In the genomic region with DNA sequence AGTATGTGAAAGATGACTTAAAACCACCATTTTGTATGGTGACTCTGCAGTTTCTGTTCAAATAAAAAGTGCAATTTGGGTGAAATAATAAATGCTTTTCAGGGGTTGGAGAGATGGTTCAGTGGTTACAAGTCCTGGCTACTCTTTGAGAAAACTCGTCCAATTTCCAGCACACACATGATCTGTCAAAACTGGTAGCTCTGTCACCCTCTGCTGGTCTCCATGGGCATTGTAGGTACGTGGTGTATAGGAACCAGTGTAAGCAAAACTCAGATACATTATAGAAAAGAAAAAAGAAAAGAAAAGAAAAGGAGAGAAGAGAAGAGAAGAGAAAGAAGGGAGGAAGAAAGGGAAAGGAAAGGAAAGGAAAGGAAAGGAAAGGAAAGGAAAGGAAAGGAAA, we compare ENCODE assay signal across 9 mouse cellular contexts.
DNase-seq lines count a peak whose midpoint lies in the region; ATAC-seq and TF ChIP-seq lines count a peak whose summit lies in the region.
"Had no signal": no experiment of that assay in that cellular context is flagged by ENCODE, and none has a peak within 500 bp of the region (broad histone marks: within the 10 kb centered on the region; RNA-seq: fewer than 3 reads in every experiment).

No protein-coding gene starts in this region.

- no peak overlapping the region for H3K4me3 ChIP-seq in heart, embryonic 11.5 days (ENCODE audit: low read depth, low read length)
- no peak overlapping the region for H3K4me3 ChIP-seq in kidney, postnatal 0 days (replicated peaks; ENCODE audit: low read depth, low read length)
- H3K4me3 ChIP-seq in thymus, adult 2 months (ENCODE audit: control insufficient read depth, insufficient read depth, low read length), result no peak overlapping the region
- H3K4me3 ChIP-seq in forebrain, embryonic 12.5 days (replicated peaks), result no peak overlapping the region
- H3K4me3 ChIP-seq: hindbrain, embryonic 15.5 days had no signal

- H3K27me3 ChIP-seq in heart, embryonic 11.5 days (ENCODE audit: control insufficient read depth, insufficient read depth, low read length), result no peaks in the 10 kb centered on the region
- H3K27me3 ChIP-seq in kidney, postnatal 0 days (ENCODE audit: insufficient read depth, low read length), result no peaks in the 10 kb centered on the region
- no peaks in the 10 kb centered on the region for H3K27me3 ChIP-seq in thymus, adult 2 months (ENCODE audit: control insufficient read depth, insufficient read depth, low read length)
- H3K27me3 ChIP-seq in forebrain, embryonic 12.5 days, result no peaks in the 10 kb centered on the region
- H3K27me3 ChIP-seq: hindbrain, embryonic 15.5 days had no signal

- H3K4me2 ChIP-seq in heart, embryonic 11.5 days, result no peak overlapping the region
- H3K4me2 ChIP-seq in kidney, postnatal 0 days (ENCODE audit: low read length), result no peak overlapping the region
- H3K4me2 ChIP-seq in forebrain, embryonic 12.5 days, result no peak overlapping the region
- H3K4me2 ChIP-seq: hindbrain, embryonic 15.5 days had no signal

- H3K9ac ChIP-seq in heart, embryonic 11.5 days (ENCODE audit: low read depth, low read length), result no peak overlapping the region
- no peak overlapping the region for H3K9ac ChIP-seq in kidney, postnatal 0 days (ENCODE audit: low read depth, low read length)
- no peak overlapping the region for H3K9ac ChIP-seq in forebrain, embryonic 12.5 days
- H3K9ac ChIP-seq: hindbrain, embryonic 15.5 days had no signal

- H3K4me1 ChIP-seq in heart, embryonic 11.5 days (ENCODE audit: control insufficient read depth, insufficient read depth, low read length), result no peaks in the 10 kb centered on the region
- no peaks in the 10 kb centered on the region for H3K4me1 ChIP-seq in kidney, postnatal 0 days (replicated peaks; ENCODE audit: insufficient read depth, low read length)
- H3K4me1 ChIP-seq in thymus, adult 2 months (replicated peaks; ENCODE audit: control insufficient read depth, insufficient read depth, low read length), result no peaks in the 10 kb centered on the region
- no peaks in the 10 kb centered on the region for H3K4me1 ChIP-seq in forebrain, embryonic 12.5 days
- H3K4me1 ChIP-seq: hindbrain, embryonic 15.5 days had no signal

- H3K27ac ChIP-seq in heart, embryonic 11.5 days (ENCODE audit: low read depth, low read length), result no peak overlapping the region
- no peak overlapping the region for H3K27ac ChIP-seq in kidney, postnatal 0 days
- H3K27ac ChIP-seq in thymus, adult 2 months (ENCODE audit: control insufficient read depth, insufficient read depth, low read length), result no peak overlapping the region
- H3K27ac ChIP-seq in forebrain, embryonic 12.5 days, result no peak overlapping the region
- H3K27ac ChIP-seq: hindbrain, embryonic 15.5 days had no signal

- no peaks in the 10 kb centered on the region for H3K9me3 ChIP-seq in heart, embryonic 11.5 days (replicated peaks; ENCODE audit: control insufficient read depth, low read length)
- no peaks in the 10 kb centered on the region for H3K9me3 ChIP-seq in kidney, postnatal 0 days (replicated peaks; ENCODE audit: low read length)
- no peaks in the 10 kb centered on the region for H3K9me3 ChIP-seq in forebrain, embryonic 12.5 days
- H3K9me3 ChIP-seq: hindbrain, embryonic 15.5 days had no signal

- H3K36me3 ChIP-seq in heart, embryonic 11.5 days (ENCODE audit: control insufficient read depth, insufficient read depth, low read length), result no peaks in the 10 kb centered on the region
- no peaks in the 10 kb centered on the region for H3K36me3 ChIP-seq in kidney, postnatal 0 days (ENCODE audit: insufficient read depth, low read length)
- no peaks in the 10 kb centered on the region for H3K36me3 ChIP-seq in thymus, adult 2 months (ENCODE audit: control insufficient read depth, insufficient read depth, low read length)
- no peaks in the 10 kb centered on the region for H3K36me3 ChIP-seq in forebrain, embryonic 12.5 days (replicated peaks)
- H3K36me3 ChIP-seq: hindbrain, embryonic 15.5 days had no signal

- TF ChIP-seq CTCF in kidney, postnatal 0 days (IDR thresholded peaks at IDR 0.05; ENCODE audit: low read depth), result peak; percentile 75
- TF ChIP-seq CTCF in thymus, adult 2 months (IDR thresholded peaks at IDR 0.05; ENCODE audit: borderline replicate concordance, control insufficient read depth, extremely low read depth, insufficient read depth, low read length, poor library complexity), result no peak

- DNase-seq in heart, postnatal 10 days, result peak; percentile 17 to 27
- DNase-seq in ES-CJ7 (ENCODE audit: low read depth, low spot score), result peak; percentile 67
- DNase-seq in c-Kit-positive CD71-negative TER-119-negative erythroid progenitor cells, embryonic 14.5 days (ENCODE audit: low read depth), result peak; percentile 4
- peak; percentile 62 for DNase-seq in kidney, postnatal 0 days (ENCODE audit: low spot score)
- no peak for DNase-seq in thymus, adult 2 months
- DNase-seq in layer of hippocampus, postnatal 36 days, result no peak

- intact Hi-C loops in heart, postnatal 10 days (cut with DNase I), result loop anchor here (5.0 to 10.0 kb wide), 2 partner anchors 257 to 340 kb away; no protein-coding TSS in a partner anchor

- TF ChIP-seq POLR2A in thymus, adult 2 months (IDR thresholded peaks at IDR 0.05; ENCODE audit: control insufficient read depth, extremely low read depth, insufficient read depth, low read length, poor library complexity), result no peak

- ATAC-seq in heart, embryonic 11.5 days (replicated peaks; ENCODE audit: insufficient number of reproducible peaks, low FRiP score, low TSS enrichment), result no peak
- ATAC-seq in kidney, postnatal 0 days (replicated peaks; ENCODE audit: low FRiP score, low read depth), result no peak
- no peak for ATAC-seq in forebrain, embryonic 12.5 days (ENCODE audit: low FRiP score)

- WGBS in heart, embryonic 11.5 days (ENCODE audit: insufficient replicate concordance), result 35% methylated on average over 2 of the region's 2 CpGs
- 19% methylated on average over 2 of the region's 2 CpGs for WGBS in kidney, postnatal 0 days
- WGBS in thymus, adult 2 months, result 31% methylated on average over 2 of the region's 2 CpGs
- 18% methylated on average over 2 of the region's 2 CpGs for WGBS in forebrain, embryonic 12.5 days

Comparison
In these comparisons a context has a peak if more than half of its experiments do, and no peak if none do; other contexts are left out.
1. DNase-seq: peak in heart, postnatal 10 days (2 of 2), ES-CJ7 (single experiment), c-Kit-positive CD71-negative TER-119-negative erythroid progenitor cells, embryonic 14.5 days (single experiment) and kidney, postnatal 0 days (single experiment); none in thymus, adult 2 months (single experiment) and layer of hippocampus, postnatal 36 days (0 of 2).